Mouse (Mus musculus) CH12.LX (cell line): ENCODE measurements around the gene Dynll1. TPM values are rescaled to one million over a fixed set of nuclear protein-coding genes. Genes with fewer than 3 reads are reported as not detected.

ENCODE experiments used
- DNase-seq: peaks from one replicate; pipeline ENCODE4 v3.0.0-alpha.2; 2013; ENCODE audit errors: extremely low read depth
- H3K27ac ChIP-seq: 2 replicates; pipeline ENCODE4 v1.5.1; 2012; ENCODE audit warnings: low read depth, mild to moderate bottlenecking, control low read depth, moderate library complexity; ENCODE audit not compliant: insufficient read depth
- H3K27me3 ChIP-seq: replicated peaks from 2 replicates; pipeline ENCODE3; 2012; ENCODE audit warnings: inconsistent platforms
- H3K36me3 ChIP-seq, 2 experiments: replicated peaks in 1 of 2; 2 replicates each; pipeline versions ENCODE3 to v1.6.1; 2012; ENCODE audit warnings: inconsistent platforms in 1 of 2, low read length in 1 of 2, mild to moderate bottlenecking in 1 of 2, mixed read lengths in 1 of 2, moderate library complexity in 1 of 2; ENCODE audit not compliant: control insufficient read depth in 1 of 2, insufficient read depth in 1 of 2
- H3K4me1 ChIP-seq, 2 experiments: 2 replicates each; pipeline ENCODE4 v1.6.1; 2012; ENCODE audit warnings: inconsistent platforms in 1 of 2, moderate library complexity in 1 of 2; ENCODE audit not compliant: insufficient read depth in 2 of 2, control insufficient read depth in 1 of 2
- H3K4me2 ChIP-seq: 2 replicates; pipeline ENCODE4 v1.6.1; 2012; ENCODE audit warnings: low read depth, mild to moderate bottlenecking, control low read depth; ENCODE audit not compliant: poor library complexity, insufficient read depth, severe bottlenecking
- H3K4me3 ChIP-seq, 3 experiments: fragments of 150-350 bp in 1 of 3; sonication (generic) in 1 of 3; replicated peaks in 1 of 3; 2 replicates each; pipeline versions ENCODE3 to v1.5.1; 2011 to 2012; ENCODE audit warnings: low read depth in 2 of 3, low read length in 2 of 3, mild to moderate bottlenecking in 2 of 3, moderate library complexity in 2 of 3, control low read depth in 1 of 3, improper control_type of control experiment in 1 of 3, inconsistent platforms in 1 of 3, mixed read lengths in 1 of 3; ENCODE audit not compliant: poor library complexity in 1 of 3
- H3K79me2 ChIP-seq: replicated peaks from 2 replicates; pipeline ENCODE4 v1.6.1; 2012; ENCODE audit warnings: mild to moderate bottlenecking, moderate library complexity; ENCODE audit not compliant: control insufficient read depth, poor library complexity, insufficient read depth, severe bottlenecking; ENCODE audit errors: extremely low read depth
- H3K9ac ChIP-seq: 2 replicates; pipeline ENCODE4 v1.6.1; 2012; ENCODE audit warnings: low read depth, mild to moderate bottlenecking, control low read depth, moderate library complexity; ENCODE audit not compliant: insufficient read depth
- H3K9me3 ChIP-seq: replicated peaks from 2 replicates; pipeline ENCODE3; 2012; ENCODE audit warnings: low read length, inconsistent platforms, mixed read lengths
- BHLHE40 ChIP-seq: IDR thresholded peaks from 2 replicates; pipeline ENCODE4 v1.6.1; 2011; ENCODE audit warnings: mild to moderate bottlenecking, low read depth, low read length, improper control_type of control experiment
- ELF1 ChIP-seq: IDR thresholded peaks from 2 replicates; pipeline ENCODE4 v1.6.1; 2014; ENCODE audit warnings: low read depth, mild to moderate bottlenecking, inconsistent platforms, low read length, improper control_type of control experiment
- ETS1 ChIP-seq: conservative IDR thresholded peaks from 2 replicates; pipeline ENCODE4 v1.6.1; 2012; ENCODE audit warnings: low read depth, mild to moderate bottlenecking, inconsistent platforms, low read length, improper control_type of control experiment, moderate library complexity
- IRF4 ChIP-seq: IDR thresholded peaks from 2 replicates; pipeline ENCODE4 v1.6.1; 2014; ENCODE audit warnings: low read depth, mild to moderate bottlenecking, inconsistent platforms, low read length, improper control_type of control experiment
- JUND ChIP-seq: conservative IDR thresholded peaks from 2 replicates; pipeline ENCODE4 v1.6.1; 2011; ENCODE audit warnings: low read depth, low read length, improper control_type of control experiment
- KAT2A ChIP-seq: IDR thresholded peaks from 2 replicates; pipeline ENCODE4 v1.6.1; 2012; ENCODE audit warnings: low read length, improper control_type of control experiment, inconsistent platforms; ENCODE audit not compliant: insufficient replicate concordance
- MAZ ChIP-seq: IDR thresholded peaks from 2 replicates; pipeline ENCODE4 v1.6.1; 2012; ENCODE audit warnings: low read depth, mild to moderate bottlenecking, inconsistent platforms, low read length, improper control_type of control experiment, moderate library complexity
- MEF2A ChIP-seq: IDR thresholded peaks from 2 replicates; pipeline ENCODE4 v1.6.1; 2014; ENCODE audit warnings: low read depth, mild to moderate bottlenecking, inconsistent platforms, low read length, improper control_type of control experiment, borderline replicate concordance
- PAX5 ChIP-seq: IDR thresholded peaks from 2 replicates; pipeline ENCODE4 v1.6.1; 2012; ENCODE audit warnings: low read length, inconsistent platforms, mixed read lengths
- POLR2A ChIP-seq: IDR thresholded peaks from 2 replicates; pipeline ENCODE4 v1.6.1; 2011; ENCODE audit warnings: low read depth, mild to moderate bottlenecking, improper control_type of control experiment, low read length
- UBTF ChIP-seq: IDR thresholded peaks from 2 replicates; pipeline ENCODE4 v1.6.1; 2012; ENCODE audit warnings: low read depth, mild to moderate bottlenecking, inconsistent platforms, low read length, improper control_type of control experiment, moderate library complexity
- USF1 ChIP-seq: IDR thresholded peaks from 2 replicates; pipeline ENCODE4 v1.6.1; 2014; ENCODE audit warnings: low read depth, mild to moderate bottlenecking, inconsistent platforms, low read length, improper control_type of control experiment
- ZC3H11A ChIP-seq: IDR thresholded peaks from 2 replicates; pipeline ENCODE4 v1.6.1; 2012; ENCODE audit warnings: low read depth, mild to moderate bottlenecking, inconsistent platforms, low read length, improper control_type of control experiment
- ZNF384 ChIP-seq: IDR thresholded peaks from 2 replicates; pipeline ENCODE4 v1.6.1; 2012; ENCODE audit warnings: low read depth, low read length, improper control_type of control experiment, inconsistent platforms
- dilution Hi-C: fragments of 300-500 bp; cut with MboI; formaldehyde crosslinking; loops from 2 replicates; pipeline ENCODE4 v1.14.3; 2020; ENCODE audit warnings: low sequenced_read_pairs; ENCODE audit not compliant: extremely low pct_unique_long_range_greater_than_20kb, extremely low pct_ligation_motif_present
- in situ Hi-C: fragments of 300-500 bp; cut with MboI; formaldehyde crosslinking; loops from 3 replicates; pipeline ENCODE4 v1.14.3; 2019; ENCODE audit warnings: low sequenced_read_pairs, low pct_ligation_motif_present, low pct_unique_long_range_greater_than_20kb, mixed read lengths
- polyA plus RNA-seq: library from polyadenylated mRNA; unstranded; fragments of >175 nt; gene quantifications from 2 replicates; pipeline ENCODE4 v1.2.1, GENCODE M21; 2012; ENCODE audit warnings: low read depth; ENCODE audit not compliant: insufficient read length
- total RNA-seq, 2 experiments: library from RNA; depleted of rRNA; stranded (reverse); fragments of 300-350 nt in 1 of 2; fragments of >200 nt in 1 of 2; gene quantifications; 2 replicates each; pipeline ENCODE4 v1.2.3; 2012 to 2014

The Dynll1 gene
- total and polyA plus RNA-seq, 3 experiments = 312 to 646 (median 456) TPM

- TF ChIP-seq PAX5 (no peak), ETS1 (no peak), IRF4 (0 out of 2 replicates have a peak, but pooled peaks have one; percentile 36), POLR2A (peak; percentile 77), MAZ (peak; percentile 96), KAT2A (no peak), USF1 (no peak), ELF1 (peak; percentile 87), MEF2A (peak; percentile 39; the same call in 1 of the 2 replicates), ZNF384 (no peak), ZC3H11A (no peak)
- TF ChIP-seq, all 38 proteins: peak for 14
Measured at GRCm38 (mm10) chr5:115326875-115327609, 26.2 kb upstream of the Dynll1 start, which contains the start of gene Srsf9 (continued).

- Histone ChIP-seq H3K36me3 (peaks cover 13 to 27% of the 10 kb centered on the region in 2 experiments), H3K4me1 (peaks cover 4 to 36% of the 10 kb centered on the region in 2 experiments; a peak in 3 of 4 replicates), H3K79me2 (peaks cover 42% of the 10 kb centered on the region), H3K27me3 (no peaks in the 10 kb centered on the region), H3K4me3 (peak overlapping the region; percentile 87 to 100 (median 91)), H3K9me3 (no peaks in the 10 kb centered on the region), H3K4me2 (peak overlapping the region; percentile 27), H3K9ac (peak overlapping the region; percentile 68), H3K27ac (no peak overlapping the region)
- dilution Hi-C loops = no loop called here
- TF ChIP-seq UBTF = no peak
- no peak for TF ChIP-seq JUND
- TF ChIP-seq BHLHE40 = no peak
- no peak for DNase-seq
- in situ Hi-C loops = no loop called here
Measured at GRCm38 (mm10) chr5:115326256-115326831, 25.5 kb upstream of the Dynll1 start.
